Mouse (Mus musculus) stomach, postnatal 0 days (tissue): ENCODE data around the gene Krt81.

ENCODE experiments used
- CTCF ChIP-seq: IDR thresholded peaks from 2 replicates; pipeline ENCODE4 v1.5.1; 2016; ENCODE audit warnings: antibody characterized with exemption, low read depth, mild to moderate bottlenecking, moderate library complexity
- EP300 ChIP-seq: optimal IDR thresholded peaks from 2 replicates; pipeline ENCODE3; 2016; ENCODE audit warnings: antibody characterized with exemption

- TF ChIP-seq CTCF (no peak), EP300 (no peak)
These were observed 20.1 kb upstream of the Krt81 start for GRCm38 (mm10) chr15:101483646-101484045.
